In genomic region chr19:55276770-55277169, GRCm38 (mm10) we compare ENCODE assay signal across 26 mouse cellular contexts. TPM values are rescaled to one million over a fixed set of nuclear protein-coding genes. Genes with fewer than 3 reads are reported as not detected.
"Had no signal": no experiment of that assay in that cellular context is flagged by ENCODE, and none has a peak within 500 bp of the region (broad histone marks: within the 10 kb centered on the region; RNA-seq: fewer than 3 reads in every experiment).

No protein-coding gene starts in this region.

- H3K9ac ChIP-seq: heart, embryonic 13.5 days; heart, embryonic 15.5 days; hindbrain, embryonic 13.5 days; hindbrain, embryonic 15.5 days; limb, embryonic 12.5 days; liver, embryonic 13.5 days had no signal

- H3K27me3 ChIP-seq: heart, embryonic 13.5 days; heart, embryonic 15.5 days; hindbrain, embryonic 13.5 days; hindbrain, embryonic 15.5 days; limb, embryonic 12.5 days; liver, embryonic 13.5 days had no signal

- H3K9me3 ChIP-seq: heart, embryonic 13.5 days; heart, embryonic 15.5 days; hindbrain, embryonic 13.5 days; hindbrain, embryonic 15.5 days; limb, embryonic 10.5 days; limb, embryonic 12.5 days; liver, embryonic 13.5 days had no signal

- H3K36me3 ChIP-seq: limb, embryonic 10.5 days had no signal

- H3K4me2 ChIP-seq: heart, embryonic 11.5 days; heart, embryonic 13.5 days; heart, embryonic 15.5 days; hindbrain, embryonic 13.5 days; hindbrain, embryonic 15.5 days; limb, embryonic 12.5 days; liver, embryonic 13.5 days had no signal

- ATAC-seq: hindbrain, postnatal 0 days; intestine, embryonic 16.5 days had no signal

- DNase-seq: gastrocnemius, postnatal 14 days; gastrocnemius, postnatal 36 days; heart, adult 2 months; heart, postnatal 14 days; heart, postnatal 36 days; kidney, adult 18-20 months; kidney, adult 8-10 months; kidney, postnatal 10 days; kidney, postnatal 25 days; kidney, postnatal 4 days; liver, embryonic 13.5 days had no signal

- H3K27ac ChIP-seq: heart, adult 2 months; heart, embryonic 13.5 days; heart, embryonic 15.5 days; hindbrain, embryonic 13.5 days; hindbrain, embryonic 15.5 days; hindbrain, postnatal 0 days; layer of hippocampus, adult 2 months; left cerebral cortex, adult 2 months; limb, embryonic 10.5 days; limb, embryonic 12.5 days had no signal

- H3K4me3 ChIP-seq: heart, adult 2 months; heart, embryonic 13.5 days; heart, embryonic 15.5 days; hindbrain, embryonic 13.5 days; hindbrain, embryonic 15.5 days; layer of hippocampus, adult 2 months; left cerebral cortex, adult 2 months; limb, embryonic 10.5 days; limb, embryonic 12.5 days; liver, embryonic 13.5 days had no signal

- H3K4me1 ChIP-seq: heart, embryonic 13.5 days; heart, embryonic 15.5 days; hindbrain, embryonic 13.5 days; hindbrain, embryonic 15.5 days; limb, embryonic 10.5 days; limb, embryonic 12.5 days had no signal

RNA-seq across cellular contexts. Expression of gene Gucy2g, which starts 35.7 kb away (rescaled TPM):
- total RNA-seq: hematopoietic stem cell, adult 5-6 weeks; hindbrain, postnatal 0 days had no signal
- polyA plus RNA-seq: heart, embryonic 11.5 days; heart, embryonic 13.5 days; heart, embryonic 15.5 days; heart, postnatal 0 days; hindbrain, embryonic 11.5 days; intestine, embryonic 14.5 days; limb, embryonic 10.5 days; limb, embryonic 12.5 days; liver, embryonic 13.5 days had no signal
